ENCODE assay signal across 8 mouse cellular contexts in the genomic region with DNA sequence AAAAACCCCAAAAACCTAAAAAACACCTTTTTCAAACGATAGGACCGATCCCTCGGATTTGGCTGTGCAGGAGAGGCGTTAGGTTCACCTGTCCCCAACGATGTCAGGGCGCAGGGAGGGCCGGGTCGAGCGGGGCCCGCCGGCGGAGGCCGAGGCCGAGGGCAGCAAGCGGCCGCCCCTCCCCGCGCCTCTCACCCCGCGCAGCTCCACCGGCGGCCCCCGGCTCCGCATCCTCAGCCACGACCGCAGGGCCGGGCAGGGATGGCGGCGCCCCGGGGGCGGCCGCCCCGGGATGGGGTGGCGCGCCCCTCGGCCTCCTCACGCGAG. TPM values are rescaled to one million over a fixed set of nuclear protein-coding genes. Genes with fewer than 3 reads are reported as not detected.
A peak's percentile ranks its signal among the peaks of the same experiment; 100 is the strongest.
DNase-seq lines count a peak whose midpoint lies in the region; ATAC-seq and TF ChIP-seq lines count a peak whose summit lies in the region.

No protein-coding gene starts in this region.

- H3K79me2 ChIP-seq in macrophage (ENCODE audit: inconsistent target) = no peaks in the 10 kb centered on the region

- 1% methylated on average over 34 of the region's 38 CpGs for WGBS in heart, embryonic 11.5 days (ENCODE audit: insufficient replicate concordance)
- WGBS in forebrain, embryonic 16.5 days = 0% methylated on average over 33 of the region's 38 CpGs
- WGBS in macrophage (ENCODE audit: missing documents) = under 1% methylated on average over 27 of the region's 38 CpGs

- TF ChIP-seq EP300 in ES-Bruce4 (IDR thresholded peaks at IDR 0.05; ENCODE audit: insufficient read depth, low read depth, low read length) = no peak

- peak overlapping the region; percentile 100 for H3K4me2 ChIP-seq in heart, embryonic 11.5 days
- peak overlapping the region; percentile 99 for H3K4me2 ChIP-seq in forebrain, embryonic 16.5 days (ENCODE audit: low read length)

- no peaks in the 10 kb centered on the region for H3K36me3 ChIP-seq in heart, embryonic 11.5 days (ENCODE audit: control insufficient read depth, insufficient read depth, low read length)
- H3K36me3 ChIP-seq in ES-Bruce4 (ENCODE audit: control insufficient read depth, insufficient read depth, low read length, poor library complexity, severe bottlenecking) (no peaks in the 10 kb centered on the region), macrophage (ENCODE audit: inconsistent target) (no peaks in the 10 kb centered on the region)
- H3K36me3 ChIP-seq in forebrain, embryonic 16.5 days (ENCODE audit: control insufficient read depth, insufficient read depth) = no peaks in the 10 kb centered on the region

- H3K9me3 ChIP-seq in heart, embryonic 11.5 days (replicated peaks; ENCODE audit: control insufficient read depth, low read length) = no peaks in the 10 kb centered on the region
- no peaks in the 10 kb centered on the region for H3K9me3 ChIP-seq in ES-Bruce4 (replicated peaks; ENCODE audit: control insufficient read depth, insufficient read depth, low read length, poor library complexity, severe bottlenecking)
- H3K9me3 ChIP-seq in forebrain, embryonic 16.5 days (ENCODE audit: control insufficient read depth, low read length) = no peaks in the 10 kb centered on the region

- H3K27ac ChIP-seq in heart, embryonic 11.5 days (ENCODE audit: low read depth, low read length) = no peak overlapping the region
- H3K27ac ChIP-seq in ES-Bruce4 (ENCODE audit: insufficient read depth, low read length) (no peak overlapping the region), macrophage (no peak overlapping the region)
- peak overlapping the region; percentile 95 for H3K27ac ChIP-seq in forebrain, embryonic 16.5 days (ENCODE audit: low read length)

- peak; percentile 70 for ATAC-seq in heart, embryonic 11.5 days (replicated peaks; ENCODE audit: insufficient number of reproducible peaks, low FRiP score, low TSS enrichment)
- peak; percentile 47; the same call in 1 of the 2 replicates for ATAC-seq in forebrain, embryonic 16.5 days

- peak overlapping the region; percentile 84 for H3K9ac ChIP-seq in heart, embryonic 11.5 days (ENCODE audit: low read depth, low read length)
- H3K9ac ChIP-seq in ES-Bruce4 (ENCODE audit: low read depth, poor library complexity, severe bottlenecking) = peak overlapping the region; percentile 91
- H3K9ac ChIP-seq in forebrain, embryonic 16.5 days (replicated peaks; ENCODE audit: low read depth, low read length) = peak overlapping the region; percentile 94

- H3K27me3 ChIP-seq in heart, embryonic 11.5 days (ENCODE audit: control insufficient read depth, insufficient read depth, low read length) = no peaks in the 10 kb centered on the region
- H3K27me3 ChIP-seq in ES-Bruce4 (ENCODE audit: control insufficient read depth, insufficient read depth, low read length, poor library complexity, severe bottlenecking) = no peaks in the 10 kb centered on the region
- H3K27me3 ChIP-seq in forebrain, embryonic 16.5 days (replicated peaks; ENCODE audit: control insufficient read depth, insufficient read depth, low read length) = no peaks in the 10 kb centered on the region

- DNase-seq in heart, postnatal 4 days = no peak
- DNase-seq in embryo, embryonic 10 days (ENCODE audit: low spot score) = no peak
- DNase-seq in adrenal gland, adult 18-20 months (ENCODE audit: low spot score in 2 of 2) = no peak
- DNase-seq in urinary bladder, postnatal 36 days (ENCODE audit: low spot score in 2 of 2) = no peak

- H3K4me3 ChIP-seq in heart, embryonic 11.5 days (ENCODE audit: low read depth, low read length) = peak overlapping the region; percentile 81
- peak overlapping the region; percentile 87 for H3K4me3 ChIP-seq in ES-Bruce4 (ENCODE audit: low read depth, low read length)
- H3K4me3 ChIP-seq in forebrain, embryonic 16.5 days (replicated peaks; ENCODE audit: low read length) = peak overlapping the region; percentile 88
- H3K4me3 ChIP-seq in macrophage (ENCODE audit: inconsistent target) = peak overlapping the region; percentile 33; the same call in 1 of the 2 replicates

- peaks cover 8% of the 10 kb centered on the region for H3K4me1 ChIP-seq in heart, embryonic 11.5 days (ENCODE audit: control insufficient read depth, insufficient read depth, low read length)
- H3K4me1 ChIP-seq in ES-Bruce4 (ENCODE audit: control insufficient read depth, insufficient read depth, low read length) = no peaks in the 10 kb centered on the region
- peaks cover 42% of the 10 kb centered on the region for H3K4me1 ChIP-seq in forebrain, embryonic 16.5 days (replicated peaks; ENCODE audit: control insufficient read depth, insufficient read depth, low read length)

- no peak for TF ChIP-seq CTCF in ES-Bruce4 (IDR thresholded peaks at IDR 0.05; ENCODE audit: low read depth, low read length)

- TF ChIP-seq POLR2A in ES-Bruce4 (IDR thresholded peaks at IDR 0.05; ENCODE audit: insufficient read depth, low read length) = no peak

RNA-seq across cellular contexts. Expression of a gene that starts 0.2 kb away (rescaled TPM):
- polyA plus RNA-seq in heart, embryonic 11.5 days (2014; fragmentation: Nextera tagmentation; extraction: Ambion mirVana) = 3.0 and 3.6 TPM in 2 replicates
- 10 to 100 TPM; 16.7 TPM for total RNA-seq in heart, postnatal 4 days (2021)
- polyA plus RNA-seq in ES-Bruce4 (2011; ENCODE audit: insufficient read depth, insufficient read length, low read depth, missing spikeins) = 13.5 and 16.5 TPM in 2 replicates
- polyA plus RNA-seq in forebrain, embryonic 16.5 days (2015; fragmentation: Nextera tagmentation; extraction: Ambion mirVana) = 10.6 and 14.3 TPM in 2 replicates
- total RNA-seq in macrophage (2018; cell fraction: chromatin; rRNA removed) = 10 to 100 TPM in 4 of 26 experiments, 1 to 10 TPM in 21, under 1 TPM in 1; 0.81 to 14.0 (median 6.0) TPM
- 10 to 100 TPM in 14 of 26 experiments, 1 to 10 TPM in 12; 6.1 to 18.1 (median 10.1) TPM for total RNA-seq in macrophage (2018; cell fraction: cytosol; rRNA removed)
- total RNA-seq in macrophage (2018; cell fraction: nucleus; rRNA removed) = 10 to 100 TPM in 6 of 26 experiments, 1 to 10 TPM in 20; 2.9 to 17.4 (median 7.3) TPM
- polyA plus RNA-seq in macrophage (2018) = 4.3 to 16.5 TPM (median 9.5 TPM) in 3 replicates
- 10 to 100 TPM; 30.3 to 33.4 TPM for total RNA-seq in adrenal gland, adult 18-20 months (2021)

RNA-seq across cellular contexts. Expression of a gene that starts 15.0 kb away (rescaled TPM):
- 1.7 and 3.1 TPM in 2 replicates for polyA plus RNA-seq in heart, embryonic 11.5 days (2014; fragmentation: Nextera tagmentation; extraction: Ambion mirVana)
- under 1 TPM; 0.70 to 0.81 TPM for total RNA-seq in heart, postnatal 4 days (2021)
- 1.6 and 1.8 TPM in 2 replicates for polyA plus RNA-seq in ES-Bruce4 (2011; ENCODE audit: insufficient read depth, insufficient read length, low read depth, missing spikeins)
- 13.8 and 14.5 TPM in 2 replicates for polyA plus RNA-seq in forebrain, embryonic 16.5 days (2015; fragmentation: Nextera tagmentation; extraction: Ambion mirVana)
- total RNA-seq in macrophage (2018; cell fraction: chromatin; rRNA removed) = 1 to 10 TPM in 25 of 26 experiments, under 1 TPM in 1; 0.98 to 6.6 (median 2.5) TPM
- total RNA-seq in macrophage (2018; cell fraction: cytosol; rRNA removed) = under 1 TPM; 0.10 to 0.94 (median 0.33) TPM
- total RNA-seq in macrophage (2018; cell fraction: nucleus; rRNA removed) = 1 to 10 TPM in 14 of 26 experiments, under 1 TPM in 12; 0.35 to 3.4 (median 1.0) TPM
- 0.20 to 0.76 TPM (median 0.52 TPM) in 3 replicates for polyA plus RNA-seq in macrophage (2018)
- total RNA-seq in adrenal gland, adult 18-20 months (2021) = 1 to 10 TPM; 1.2 to 2.0 TPM

RNA-seq across cellular contexts. Expression of a gene that starts 20.4 kb away (rescaled TPM):
- not detected in 2 replicates for polyA plus RNA-seq in heart, embryonic 11.5 days (2014; fragmentation: Nextera tagmentation; extraction: Ambion mirVana)
- total RNA-seq in heart, postnatal 4 days (2021) = not detected
- polyA plus RNA-seq in ES-Bruce4 (2011; ENCODE audit: insufficient read depth, insufficient read length, low read depth, missing spikeins) (0.65 TPM in 1 of 2 replicates, not detected in the other), macrophage (2018) (not detected in 3 replicates)
- 56.2 and 65.7 TPM in 2 replicates for polyA plus RNA-seq in forebrain, embryonic 16.5 days (2015; fragmentation: Nextera tagmentation; extraction: Ambion mirVana)
- not detected for total RNA-seq in macrophage (2018; cell fraction: chromatin; rRNA removed)
- total RNA-seq in macrophage (2018; cell fraction: cytosol; rRNA removed) = not detected
- not detected for total RNA-seq in macrophage (2018; cell fraction: nucleus; rRNA removed)
- total RNA-seq in adrenal gland, adult 18-20 months (2021) = not detected

RNA-seq across cellular contexts. Expression of a gene that starts 57.0 kb away (rescaled TPM):
- polyA plus RNA-seq in heart, embryonic 11.5 days (2014; fragmentation: Nextera tagmentation; extraction: Ambion mirVana) = 21.8 and 22.5 TPM in 2 replicates
- total RNA-seq in heart, postnatal 4 days (2021) = 10 to 100 TPM in 1 of 2 experiments, 1 to 10 TPM in 1; 9.1 to 11.5 TPM
- 18.5 and 24.0 TPM in 2 replicates for polyA plus RNA-seq in ES-Bruce4 (2011; ENCODE audit: insufficient read depth, insufficient read length, low read depth, missing spikeins)
- polyA plus RNA-seq in forebrain, embryonic 16.5 days (2015; fragmentation: Nextera tagmentation; extraction: Ambion mirVana) = 132 and 133 TPM in 2 replicates
- total RNA-seq in macrophage (2018; cell fraction: chromatin; rRNA removed) = 10 to 100 TPM in 15 of 26 experiments, 1 to 10 TPM in 11; 2.3 to 46.6 (median 14.7) TPM
- total RNA-seq in macrophage (2018; cell fraction: cytosol; rRNA removed) = 1 to 10 TPM in 21 of 26 experiments, under 1 TPM in 5; 0.37 to 5.5 (median 2.9) TPM
- total RNA-seq in macrophage (2018; cell fraction: nucleus; rRNA removed) = 10 to 100 TPM in 8 of 26 experiments, 1 to 10 TPM in 17, under 1 TPM in 1; 0.93 to 20.1 (median 4.4) TPM
- 3.8 to 3.9 TPM (median 3.8 TPM) in 3 replicates for polyA plus RNA-seq in macrophage (2018)
- total RNA-seq in adrenal gland, adult 18-20 months (2021) = 10 to 100 TPM; 13.3 to 16.2 TPM

Comparison
In these comparisons a context has a peak if more than half of its experiments do, and no peak if none do; other contexts are left out.
1. H3K4me3 ChIP-seq: peak in every context shown above with its lines; median percentile 88 in forebrain, embryonic 16.5 days; 87 in ES-Bruce4; 81 in heart, embryonic 11.5 days; 33 in macrophage.
2. RNA of a gene that starts 20.4 kb away (polyA plus RNA-seq): 56.2 to 65.7 TPM in forebrain, embryonic 16.5 days; 0.65 TPM in ES-Bruce4, not detected in macrophage and not detected in heart, embryonic 11.5 days; every median in the first group is over 10 times any median in the second.
3. Peak in every context shown above with its lines, with median percentiles within 50 percentile points of each other: H3K9ac ChIP-seq.